Mouse (Mus musculus): ENCODE data around the gene Mipol1.

Gene Mipol1

DNA sequence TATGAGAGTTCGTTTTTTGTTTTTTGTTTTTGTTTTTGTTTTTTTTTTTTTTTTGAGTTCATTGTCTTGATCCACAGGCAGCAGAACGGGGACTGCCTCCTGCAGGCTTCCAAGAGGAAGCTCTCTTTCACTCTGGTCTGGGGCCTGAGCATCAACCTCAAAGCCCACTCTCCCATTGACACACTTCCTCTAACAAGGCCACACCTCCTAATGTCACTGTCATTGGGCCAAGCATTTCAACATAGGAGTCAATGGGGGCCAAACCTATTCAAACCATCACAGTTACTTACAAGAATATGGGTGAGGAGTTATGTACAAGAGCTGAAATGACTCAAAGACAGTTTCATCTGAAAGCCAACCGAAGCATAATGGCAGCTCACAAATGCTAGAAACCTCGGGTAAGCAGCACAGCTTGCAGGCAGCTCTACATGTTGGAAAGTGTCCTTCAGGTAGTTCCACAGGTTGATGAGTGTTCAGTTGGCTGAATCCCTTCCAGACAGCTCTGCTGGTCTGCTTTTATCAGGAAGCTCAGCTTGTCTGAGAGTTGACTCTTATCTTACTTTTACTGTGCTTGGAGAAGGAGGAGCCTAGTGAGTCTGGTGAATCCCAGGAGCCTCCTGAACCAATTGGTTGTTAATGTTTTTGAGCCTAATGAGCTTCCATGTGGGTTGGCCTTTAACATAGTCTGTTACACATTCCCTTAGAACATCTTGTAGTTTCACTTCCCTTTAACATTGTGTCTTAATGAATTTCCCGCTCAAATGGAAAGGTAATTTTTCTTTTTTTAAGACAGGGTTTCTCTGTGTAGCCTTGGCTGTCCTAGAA is 13.7 kb downstream of the Mipol1 start:
- DNase-seq: no peak

- no peak for DNase-seq
These were observed 28.3 kb downstream of the Mipol1 start for GRCm38 (mm10) chr12:57258572-57258971.

GRCm38 (mm10) chr12:57275456-57275855 is 45.2 kb downstream of the Mipol1 start:
- no peak for DNase-seq

DNA sequence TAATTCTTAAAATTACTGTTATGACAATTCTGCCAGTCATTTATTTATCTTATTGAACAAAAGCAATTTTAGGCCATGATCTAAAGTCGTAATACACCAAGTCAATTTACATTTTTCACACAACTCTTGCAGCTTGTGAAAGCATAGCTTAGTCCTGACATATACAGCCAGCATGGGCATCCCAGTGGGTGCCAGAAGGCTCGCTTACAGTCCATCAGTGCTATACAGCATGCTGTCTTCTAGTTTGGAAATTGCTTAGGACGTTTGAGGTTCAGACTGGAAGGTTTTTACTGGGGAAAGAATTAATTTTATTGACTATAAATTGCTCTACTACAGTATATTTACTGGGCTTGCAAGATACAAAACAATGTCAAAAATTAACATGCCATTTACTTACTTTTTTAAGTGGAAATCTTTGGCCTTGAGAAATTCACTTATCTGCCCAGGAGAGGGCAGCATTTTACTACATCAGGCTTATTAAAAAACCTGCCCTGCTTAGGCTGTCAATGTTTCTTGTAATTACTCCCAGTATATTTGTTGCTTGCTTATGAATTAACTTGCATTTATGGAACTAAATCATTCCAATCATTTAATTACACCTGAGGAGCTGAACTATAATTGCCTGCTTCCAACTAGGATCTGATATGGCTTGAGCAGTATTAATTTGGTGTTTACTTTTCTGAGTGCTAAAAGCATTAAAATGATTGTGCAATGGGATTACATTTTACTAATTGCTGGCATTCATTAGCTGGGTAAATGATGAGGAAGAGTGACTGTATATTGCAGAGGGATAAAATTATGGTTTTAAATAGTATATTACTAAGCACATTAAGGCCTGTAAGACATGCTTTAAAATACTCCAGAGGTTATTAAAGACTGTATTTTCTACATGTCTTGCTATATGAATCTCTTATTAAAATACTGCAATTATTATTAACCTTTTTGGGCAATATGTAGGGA is 51.2 kb downstream of the Mipol1 start:
- peak; percentile 7 for DNase-seq

DNA sequence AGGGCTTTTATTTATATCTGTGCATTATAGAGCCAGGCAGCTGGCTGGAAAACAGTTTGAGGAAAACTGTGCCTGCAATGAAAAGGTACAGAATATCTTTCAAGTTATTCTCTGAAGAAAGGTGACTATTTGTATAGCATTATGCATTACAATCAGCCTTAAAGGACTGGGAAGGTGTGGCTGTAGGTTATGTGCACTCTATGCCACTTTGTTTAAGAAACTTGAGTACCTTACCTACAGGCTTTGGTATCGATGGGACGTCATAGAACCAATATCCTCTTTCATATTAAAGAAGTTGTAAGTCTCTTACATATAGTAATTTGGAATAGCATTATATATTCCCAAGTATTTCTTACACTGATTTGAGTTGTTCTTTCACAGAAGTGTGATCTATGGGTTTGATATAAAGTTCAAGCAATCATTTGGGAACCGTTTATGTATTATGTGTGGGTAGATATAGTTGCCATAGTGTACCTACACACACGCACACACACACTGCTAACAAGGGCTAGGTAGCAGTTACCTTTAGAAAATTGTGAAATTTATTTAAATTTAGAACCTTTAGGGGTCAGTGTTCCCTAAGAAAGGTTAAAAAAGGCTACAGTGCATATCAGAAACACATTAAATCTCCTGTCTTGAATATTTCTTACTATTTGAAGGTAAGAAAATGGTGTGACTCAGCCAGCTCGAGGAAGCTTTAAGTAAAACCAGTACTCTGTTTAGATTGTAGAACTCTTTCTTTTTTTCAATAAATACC is 55.3 kb downstream of the Mipol1 start:
- DNase-seq: no peak

- DNase-seq: no peak
These were observed 77.1 kb downstream of the Mipol1 start for GRCm38 (mm10) chr12:57307337-57307736.

DNA sequence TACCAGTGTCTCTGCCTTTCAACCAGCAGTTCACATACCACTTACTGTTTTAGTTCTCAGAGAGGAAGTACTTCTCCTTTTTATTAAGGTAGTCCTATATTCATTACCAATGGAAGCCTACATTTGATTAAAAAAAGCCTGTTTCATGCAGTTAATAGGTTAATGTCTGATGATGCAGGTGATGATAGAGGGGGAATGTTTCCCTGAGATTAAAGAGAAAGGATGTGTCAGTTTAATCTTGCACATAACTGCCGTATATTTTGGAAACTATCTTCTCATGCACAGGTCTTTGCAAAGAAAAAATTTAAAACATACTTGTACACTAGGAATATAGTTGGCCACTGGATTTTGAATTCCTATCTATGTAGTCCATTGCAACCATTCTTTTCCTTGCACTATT is 77.5 kb downstream of the Mipol1 start:
- DNase-seq: no peak

- no peak for DNase-seq
These were observed 108.8 kb downstream of the Mipol1 start for GRCm38 (mm10) chr12:57339053-57339452.

DNA sequence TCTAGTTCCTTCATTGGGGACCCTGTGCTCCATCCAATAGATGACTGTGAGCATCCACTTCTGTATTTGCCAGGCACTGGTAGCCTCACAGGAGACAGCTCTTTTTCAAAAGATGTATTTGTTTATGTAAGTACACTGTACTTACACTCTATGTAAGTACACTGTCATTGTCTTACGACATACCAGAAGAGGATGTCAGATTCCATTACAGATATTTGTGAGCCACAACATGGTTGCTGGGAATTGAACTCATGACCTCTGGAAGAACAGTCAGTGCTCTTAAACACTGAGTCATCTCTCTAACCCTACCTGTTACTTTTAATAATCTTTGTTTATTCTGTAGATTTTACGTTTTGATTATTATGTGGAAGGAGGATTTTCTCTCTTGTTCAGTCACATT is 109.9 kb downstream of the Mipol1 start:
- DNase-seq: no peak

- no peak for DNase-seq
These were observed 132.5 kb downstream of the Mipol1 start for GRCm38 (mm10) chr12:57362732-57363131.

DNA sequence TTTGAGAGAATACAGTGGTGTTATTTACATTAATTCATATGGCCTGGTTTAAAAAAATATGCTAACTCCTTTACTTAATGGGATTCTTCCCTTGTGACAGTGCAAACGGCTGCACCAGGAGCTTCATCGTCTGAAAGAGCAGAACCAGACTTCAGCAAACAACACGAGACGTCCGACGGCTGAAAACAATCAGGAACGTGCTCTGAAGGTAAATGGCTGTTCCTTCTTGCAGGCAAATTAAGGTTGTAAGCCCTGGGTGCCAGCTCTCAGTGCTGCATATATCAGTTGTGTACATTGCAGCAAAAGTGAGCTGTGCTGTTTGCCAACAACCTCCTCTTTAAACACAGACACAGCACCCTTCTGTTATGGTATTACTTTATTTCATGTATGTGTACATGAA is 133.8 kb downstream of the Mipol1 start:
- DNase-seq: no peak

DNA sequence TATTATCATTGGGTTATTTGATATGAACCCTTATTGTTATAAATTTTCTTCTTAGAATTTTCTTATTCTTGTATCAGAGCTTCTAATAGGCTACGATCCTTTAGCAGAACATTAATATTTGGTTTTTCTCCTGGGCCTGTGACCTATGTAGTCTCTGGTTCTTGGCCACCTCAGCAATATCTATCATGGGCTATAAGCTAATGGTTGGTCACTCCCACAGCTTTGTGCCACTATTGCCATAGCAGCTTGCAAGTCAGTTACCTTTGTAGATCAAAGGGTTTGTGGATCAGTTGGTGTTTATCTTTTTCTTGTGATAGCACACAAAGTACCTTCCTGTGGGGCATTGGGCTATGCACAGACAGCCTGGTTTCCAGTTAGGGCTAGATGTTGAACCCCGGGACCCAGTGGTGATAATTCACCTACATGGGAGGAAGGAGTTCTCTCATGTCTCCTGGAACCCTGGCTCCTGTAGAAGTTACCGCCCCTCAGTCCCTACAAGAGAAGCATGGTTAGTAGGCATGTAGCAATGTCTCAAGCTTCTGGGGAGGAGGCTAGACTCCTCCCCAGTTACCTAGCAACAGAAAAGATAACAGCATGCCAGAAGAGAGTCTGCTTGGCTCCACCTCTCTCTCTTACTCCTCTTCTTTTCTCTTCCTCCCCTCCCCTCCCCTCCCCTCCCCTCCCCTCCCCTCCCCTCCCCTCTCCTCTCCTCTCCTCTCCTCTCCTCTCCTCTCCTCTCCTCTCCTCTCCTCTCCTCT is 141.7 kb downstream of the Mipol1 start:
- DNase-seq: no peak

GRCm38 (mm10) chr12:57382797-57383196 is 152.6 kb downstream of the Mipol1 start:
- DNase-seq: no peak

- DNase-seq: no peak
These were observed 157.5 kb downstream of the Mipol1 start for GRCm38 (mm10) chr12:57387588-57388292.

DNA sequence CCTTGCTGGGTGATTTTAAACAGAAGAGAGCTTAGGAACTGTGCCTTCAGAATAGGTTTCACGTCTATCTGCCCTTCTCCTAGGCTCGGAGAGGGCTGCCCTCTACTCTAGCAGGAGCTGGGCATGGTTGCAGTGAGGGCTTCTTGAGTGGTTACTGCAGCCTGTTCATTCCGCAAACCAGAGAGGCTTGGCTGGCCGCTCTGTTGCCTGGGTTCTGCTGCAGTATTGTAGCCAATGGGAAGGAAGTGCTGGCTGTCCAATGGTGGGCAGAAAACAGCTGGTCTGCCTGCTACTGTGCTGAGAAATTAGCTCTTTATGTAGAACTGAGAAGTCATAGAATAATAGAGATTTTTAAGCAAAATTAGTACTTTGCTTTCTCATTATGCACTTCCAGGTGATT is 169.3 kb downstream of the Mipol1 start:
- no peak for DNase-seq

DNA sequence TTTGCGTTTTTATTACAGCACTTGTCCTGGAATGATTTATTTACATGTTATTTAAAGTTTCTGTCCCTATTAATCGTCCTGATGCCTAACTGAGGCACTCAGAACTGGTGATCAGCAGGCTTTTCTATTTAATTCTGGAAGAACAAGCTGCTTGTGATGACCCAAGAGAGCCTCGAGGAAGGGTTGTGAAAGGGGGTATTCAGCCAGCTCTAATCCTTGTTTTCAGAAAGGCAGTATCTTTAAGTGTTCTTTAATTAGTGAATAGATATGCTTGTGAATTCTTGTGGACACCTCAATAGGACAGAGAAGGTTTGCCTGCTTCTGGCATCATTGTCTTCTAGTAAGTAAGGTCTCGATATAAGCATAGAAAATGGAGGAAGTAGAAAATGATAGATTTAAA is 170.0 kb downstream of the Mipol1 start:
- no peak for DNase-seq

- DNase-seq: no peak
These were observed 170.9 kb downstream of the Mipol1 start for GRCm38 (mm10) chr12:57401126-57401525.

- DNase-seq: no peak
These were observed 172.1 kb downstream of the Mipol1 start for GRCm38 (mm10) chr12:57402360-57402759.

GRCm38 (mm10) chr12:57409976-57410375 is 179.7 kb downstream of the Mipol1 start:
- DNase-seq: no peak

DNA sequence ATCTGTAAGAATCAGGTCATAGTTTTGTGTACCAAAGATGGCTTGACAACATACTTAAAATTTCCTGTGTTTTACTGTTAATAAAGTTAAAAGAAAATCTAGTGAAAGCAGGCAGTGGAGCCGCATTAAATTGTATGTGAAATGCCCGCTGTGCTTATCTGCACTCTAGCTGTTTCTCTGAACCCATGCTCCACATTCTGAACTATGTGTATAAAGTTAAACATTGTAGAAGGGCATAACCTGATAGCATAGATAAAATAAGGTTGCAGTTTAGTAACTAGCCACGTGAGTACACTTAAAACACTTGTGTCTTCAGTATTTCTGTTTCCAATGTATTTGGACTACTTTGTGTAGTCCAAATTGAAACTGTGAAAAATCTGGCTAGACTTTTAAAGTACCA is 183.6 kb downstream of the Mipol1 start:
- DNase-seq: no peak

DNA sequence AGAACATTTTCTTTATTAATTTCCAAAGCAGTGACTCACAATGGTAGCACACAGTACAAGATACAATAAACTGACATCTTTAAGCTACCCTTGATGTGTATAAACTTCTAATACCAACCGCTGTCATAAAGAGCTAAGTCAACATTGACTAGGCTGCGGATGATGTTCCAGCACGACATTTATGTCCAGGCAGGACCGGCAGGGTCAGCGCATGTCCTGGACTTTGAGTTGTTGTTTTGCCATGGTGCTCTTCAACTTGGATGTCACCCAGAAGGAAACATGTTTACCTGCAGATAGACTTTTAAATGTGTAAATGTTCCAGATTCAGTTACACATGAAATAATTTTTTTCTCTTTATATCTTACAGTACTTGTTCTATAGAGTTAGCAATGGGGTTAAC is 194.7 kb downstream of the Mipol1 start:
- no peak for DNase-seq

DNA sequence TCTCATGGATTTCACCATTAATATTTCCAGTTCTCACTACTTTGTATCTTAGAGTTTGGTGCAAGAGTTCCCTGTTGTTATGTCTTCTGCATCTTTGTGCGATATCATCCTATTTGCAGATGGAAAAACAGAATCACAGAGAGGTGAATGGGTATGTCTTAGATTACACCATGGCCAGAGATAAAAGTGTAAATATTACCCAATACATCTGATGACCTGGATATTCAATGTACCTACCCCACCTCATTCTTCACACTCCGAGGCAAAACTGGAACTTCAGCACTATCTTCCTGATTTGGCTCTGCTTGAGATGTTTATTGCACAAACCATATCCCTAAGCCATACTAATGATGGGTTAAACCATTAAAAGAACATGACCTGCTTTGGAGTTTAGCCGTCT is 198.0 kb downstream of the Mipol1 start:
- no peak for DNase-seq

Measured in lung, postnatal 14 days (tissue).